Mouse (Mus musculus): Measurements from ENCODE around the gene Slc8b1.

DNA sequence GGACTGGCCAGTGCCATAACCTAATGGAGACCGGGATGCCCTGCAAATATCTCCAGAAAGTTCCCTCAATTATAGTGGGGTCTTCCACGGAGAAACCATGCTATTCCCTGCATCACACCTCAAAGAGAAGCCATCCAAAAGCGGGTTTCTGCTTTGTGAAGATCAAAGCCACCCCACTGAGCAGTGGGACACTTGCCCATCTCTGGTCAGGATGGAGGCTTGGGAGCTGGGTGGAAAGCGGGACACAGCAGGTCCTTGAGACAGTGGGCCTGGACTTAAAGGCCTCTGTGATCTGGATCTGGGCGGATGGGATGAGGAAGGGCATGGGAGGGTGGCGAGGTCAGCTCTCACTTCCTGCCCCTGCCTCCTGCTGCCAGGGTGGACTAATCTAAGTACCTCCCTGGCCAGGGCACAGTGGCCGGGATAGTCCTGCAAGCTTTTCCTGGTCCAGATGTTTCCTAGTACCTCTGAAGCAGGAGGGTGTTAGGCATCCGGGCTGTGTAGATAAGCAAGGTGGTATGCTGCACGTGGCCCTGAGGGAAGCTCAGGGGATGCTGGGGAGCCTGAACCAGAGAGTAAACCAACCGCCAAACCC, 63.6 kb downstream of the Slc8b1 start:
- TF ChIP-seq CTCF (conservative IDR thresholded peaks at IDR 0.05 in 1 of 2, IDR thresholded peaks at IDR 0.05 in 1 of 2; ENCODE audit: low read depth in 2 of 2, low read length in 2 of 2) (no peak), BHLHE40 (IDR thresholded peaks at IDR 0.05; ENCODE audit: low read depth, low read length) (no peak), USF1 (IDR thresholded peaks at IDR 0.05; ENCODE audit: low read depth, low read length) (no peak), POLR2A (IDR thresholded peaks at IDR 0.05; ENCODE audit: low read depth, low read length) (no peak), JUND (conservative IDR thresholded peaks at IDR 0.05; ENCODE audit: low read depth, low read length) (no peak), CHD2 (IDR thresholded peaks at IDR 0.05; ENCODE audit: low read length) (no peak), ZC3H11A (IDR thresholded peaks at IDR 0.05; ENCODE audit: low read depth, low read length) (no peak), MAZ (IDR thresholded peaks at IDR 0.05; ENCODE audit: low read depth, low read length) (no peak), EP300 (IDR thresholded peaks at IDR 0.05; ENCODE audit: low read length) (no peak), MAX (IDR thresholded peaks at IDR 0.05; ENCODE audit: low read length) (no peak), TBP (conservative IDR thresholded peaks at IDR 0.05; ENCODE audit: low read depth, low read length) (no peak)
